11 mouse cellular contexts compared by ENCODE assay signal in the genomic region with DNA sequence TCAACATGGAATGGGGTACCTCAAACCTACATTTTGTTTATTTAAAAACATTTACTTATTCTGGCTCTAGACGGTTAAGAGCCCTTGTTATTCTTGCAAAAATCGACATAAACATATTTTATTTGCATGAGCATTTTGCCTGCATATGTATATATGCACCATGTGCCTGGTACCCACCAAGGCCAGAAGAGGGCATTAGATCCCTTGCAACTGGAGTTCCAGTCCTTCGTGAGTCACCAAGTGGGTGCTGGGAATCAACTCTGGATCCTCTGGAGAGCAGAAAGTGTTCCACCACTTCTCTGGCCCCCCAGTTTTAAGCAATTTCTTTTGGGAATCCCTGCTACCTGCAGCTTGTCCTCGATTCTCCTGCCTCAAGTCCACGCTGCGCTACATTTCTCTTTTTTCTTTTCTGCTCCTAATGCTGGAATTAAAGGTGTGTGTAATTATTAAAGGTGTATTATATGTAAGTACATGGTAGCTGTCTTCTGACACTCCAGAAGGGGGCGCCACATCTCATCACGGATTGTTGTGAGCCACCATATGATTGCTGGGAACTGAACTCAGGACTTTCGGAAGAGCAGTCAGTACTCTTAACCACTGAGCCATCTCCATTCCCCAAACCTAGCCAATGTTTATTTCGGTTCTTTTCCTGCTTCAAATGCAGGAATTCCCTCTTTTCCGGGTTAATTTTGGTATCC. TPM values are rescaled to one million over a fixed set of nuclear protein-coding genes. Genes with fewer than 3 reads are reported as not detected.
DNase-seq lines count a peak whose midpoint lies in the region; ATAC-seq and TF ChIP-seq lines count a peak whose summit lies in the region.
"Had no signal": no experiment of that assay in that cellular context is flagged by ENCODE, and none has a peak within 500 bp of the region (broad histone marks: within the 10 kb centered on the region; RNA-seq: fewer than 3 reads in every experiment).

No protein-coding gene starts in this region.

- intact Hi-C loops in gastrocnemius, adult 2 months (cut with DNase I) = no loop called here
- intact Hi-C loops in heart, postnatal 25 days (cut with DNase I) = no loop called here

- TF ChIP-seq EP300 in heart, postnatal 0 days (IDR thresholded peaks at IDR 0.05; ENCODE audit: low read depth) = no peak

- H3K27me3 ChIP-seq in heart, postnatal 0 days (ENCODE audit: control insufficient read depth, insufficient read depth, low read length) = no peaks in the 10 kb centered on the region
- no peaks in the 10 kb centered on the region for H3K27me3 ChIP-seq in limb, embryonic 13.5 days

- no peak overlapping the region for H3K4me3 ChIP-seq in heart, postnatal 0 days (ENCODE audit: low read depth, low read length)
- H3K4me3 ChIP-seq in limb, embryonic 13.5 days = peak overlapping the region; percentile 70; the same call in 1 of the 2 replicates
- H3K4me3 ChIP-seq in gastrocnemius, adult 2 months = no peak overlapping the region

- no peak overlapping the region for H3K4me2 ChIP-seq in heart, postnatal 0 days (ENCODE audit: low read depth, low read length)
- H3K4me2 ChIP-seq in limb, embryonic 13.5 days (replicated peaks) = peak overlapping the region; percentile 94

- no peak overlapping the region for H3K9ac ChIP-seq in heart, postnatal 0 days (replicated peaks; ENCODE audit: low read depth, low read length)
- H3K9ac ChIP-seq in limb, embryonic 13.5 days = no peak overlapping the region

- ATAC-seq in heart, postnatal 0 days (ENCODE audit: insufficient read depth, low read depth) = no peak
- ATAC-seq in limb, embryonic 13.5 days (ENCODE audit: low FRiP score, low read depth) = no peak

- no peaks in the 10 kb centered on the region for H3K9me3 ChIP-seq in heart, postnatal 0 days (replicated peaks; ENCODE audit: control insufficient read depth, low read length)
- H3K9me3 ChIP-seq in limb, embryonic 13.5 days = 0 out of 2 replicates have a peak, but pooled peaks cover 5% of the 10 kb centered on the region

- WGBS in heart, postnatal 0 days = 92% methylated on average over 11 of the region's 11 CpGs
- 93% methylated on average over 11 of the region's 11 CpGs for WGBS in limb, embryonic 13.5 days

- H3K36me3 ChIP-seq in heart, postnatal 0 days (replicated peaks; ENCODE audit: control insufficient read depth, insufficient read depth, low read length) = peaks cover 22% of the 10 kb centered on the region
- H3K36me3 ChIP-seq in limb, embryonic 13.5 days = peaks cover 9% of the 10 kb centered on the region

- peaks cover 13% of the 10 kb centered on the region for H3K4me1 ChIP-seq in heart, postnatal 0 days (ENCODE audit: control insufficient read depth, insufficient read depth)
- peaks cover 14% of the 10 kb centered on the region for H3K4me1 ChIP-seq in limb, embryonic 13.5 days

- no peak overlapping the region for H3K27ac ChIP-seq in heart, postnatal 0 days (ENCODE audit: low read depth)
- H3K27ac ChIP-seq in limb, embryonic 13.5 days = no peak overlapping the region
- H3K27ac ChIP-seq in gastrocnemius, adult 2 months = no peak overlapping the region

- no peak for DNase-seq in heart, postnatal 0 days (ENCODE audit: low spot score)
- DNase-seq in heart, postnatal 4 days = no peak
- DNase-seq in thymus, postnatal 4 days = peak; percentile 60
- DNase-seq in thymus, postnatal 25 days = no peak
- no peak for DNase-seq in spleen, postnatal 4 days (ENCODE audit: low spot score in 2 of 2)
- no peak for DNase-seq in gastrocnemius, adult 2 months
- DNase-seq in heart, postnatal 25 days (ENCODE audit: low spot score) = no peak
- DNase-seq: adrenal gland, postnatal 36 days; gastrocnemius, postnatal 36 days; kidney, adult 11 months had no signal

- TF ChIP-seq CTCF in heart, postnatal 0 days (IDR thresholded peaks at IDR 0.05; ENCODE audit: low read depth) = peak; percentile 0; the same call in 1 of the 2 replicates
- no peak for TF ChIP-seq CTCF in gastrocnemius, adult 2 months (IDR thresholded peaks at IDR 0.05)

RNA-seq across cellular contexts. Expression of gene Sv2a, which starts 14.8 kb away (rescaled TPM):
- 9.8 and 15.4 TPM in 2 replicates for total RNA-seq in heart, postnatal 0 days (2014; rRNA removed; ENCODE audit: low replicate concordance)
- 10.8 and 11.2 TPM in 2 replicates for polyA plus RNA-seq in heart, postnatal 0 days (2015; fragmentation: Nextera tagmentation; extraction: Ambion mirVana)
- total RNA-seq in heart, postnatal 4 days (2021) = 10 to 100 TPM; 19.3 to 20.6 TPM
- polyA plus RNA-seq in limb, embryonic 13.5 days (2015; fragmentation: Nextera tagmentation; extraction: Ambion mirVana) = 4.6 and 7.8 TPM in 2 replicates
- total RNA-seq in gastrocnemius, adult 2 months (2021) = under 1 TPM; 0.25 to 0.26 TPM
- total RNA-seq in heart, postnatal 25 days (2021) = 1 to 10 TPM; 5.0 to 6.5 TPM

RNA-seq across cellular contexts. Expression of gene Sf3b4, which starts 23.6 kb away (rescaled TPM):
- 34.5 and 41.7 TPM in 2 replicates for total RNA-seq in heart, postnatal 0 days (2014; rRNA removed; ENCODE audit: low replicate concordance)
- polyA plus RNA-seq in heart, postnatal 0 days (2015; fragmentation: Nextera tagmentation; extraction: Ambion mirVana) = 48.3 and 48.6 TPM in 2 replicates
- 10 to 100 TPM; 34.1 to 36.8 TPM for total RNA-seq in heart, postnatal 4 days (2021)
- 179 and 186 TPM in 2 replicates for polyA plus RNA-seq in limb, embryonic 13.5 days (2015; fragmentation: Nextera tagmentation; extraction: Ambion mirVana)
- total RNA-seq in gastrocnemius, adult 2 months (2021) = 10 to 100 TPM; 11.0 to 11.7 TPM
- 10 to 100 TPM; 16.9 to 17.2 TPM for total RNA-seq in heart, postnatal 25 days (2021)

RNA-seq across cellular contexts. Expression of gene Bola1, which starts 23.7 kb away (rescaled TPM):
- total RNA-seq in heart, postnatal 0 days (2014; rRNA removed; ENCODE audit: low replicate concordance) = 30.0 and 78.1 TPM in 2 replicates
- 52.4 and 55.3 TPM in 2 replicates for polyA plus RNA-seq in heart, postnatal 0 days (2015; fragmentation: Nextera tagmentation; extraction: Ambion mirVana)
- total RNA-seq in heart, postnatal 4 days (2021) = 10 to 100 TPM; 18.8 to 20.9 TPM
- 51.1 and 55.2 TPM in 2 replicates for polyA plus RNA-seq in limb, embryonic 13.5 days (2015; fragmentation: Nextera tagmentation; extraction: Ambion mirVana)
- total RNA-seq in gastrocnemius, adult 2 months (2021) = 10 to 100 TPM; 24.5 to 29.3 TPM
- total RNA-seq in heart, postnatal 25 days (2021) = 10 to 100 TPM; 19.3 to 22.2 TPM

RNA-seq across cellular contexts. Expression of gene Hist2h2ab, which starts 23.9 kb away (rescaled TPM):
- total RNA-seq in heart, postnatal 0 days (2014; rRNA removed; ENCODE audit: low replicate concordance) = 41.6 and 50.4 TPM in 2 replicates
- not detected in 2 replicates for polyA plus RNA-seq in heart, postnatal 0 days (2015; fragmentation: Nextera tagmentation; extraction: Ambion mirVana)
- total RNA-seq in heart, postnatal 4 days (2021) = 10 to 100 TPM; 25.5 to 29.9 TPM
- 1.3 TPM in 1 of 2 replicates, not detected in the other for polyA plus RNA-seq in limb, embryonic 13.5 days (2015; fragmentation: Nextera tagmentation; extraction: Ambion mirVana)
- total RNA-seq in gastrocnemius, adult 2 months (2021) = 1 to 10 TPM in 1 of 2 experiments, under 1 TPM in 1; 0.87 to 1.2 TPM
- total RNA-seq in heart, postnatal 25 days (2021) = 1 to 10 TPM; 3.0 to 3.4 TPM

RNA-seq across cellular contexts. Expression of gene Hist2h2ac, which starts 24.9 kb away (rescaled TPM):
- 861 and 913 TPM in 2 replicates for total RNA-seq in heart, postnatal 0 days (2014; rRNA removed; ENCODE audit: low replicate concordance)
- 2.5 and 3.4 TPM in 2 replicates for polyA plus RNA-seq in heart, postnatal 0 days (2015; fragmentation: Nextera tagmentation; extraction: Ambion mirVana)
- total RNA-seq in heart, postnatal 4 days (2021) = 100 to 1,000 TPM; 205 to 211 TPM
- polyA plus RNA-seq in limb, embryonic 13.5 days (2015; fragmentation: Nextera tagmentation; extraction: Ambion mirVana) = 11.1 and 12.0 TPM in 2 replicates
- 10 to 100 TPM in 1 of 2 experiments, 1 to 10 TPM in 1; 8.4 to 10.2 TPM for total RNA-seq in gastrocnemius, adult 2 months (2021)
- 10 to 100 TPM; 30.5 to 34.4 TPM for total RNA-seq in heart, postnatal 25 days (2021)
